Mouse (Mus musculus) heart, postnatal 0 days (tissue): ENCODE measurements around the gene Havcr2. TPM values are rescaled to one million over a fixed set of nuclear protein-coding genes. Genes with fewer than 3 reads are reported as not detected.

ENCODE experiments used
- ATAC-seq: fragments of 200-750 bp; cut with Nextera tagmentation; 2 replicates; pipeline ENCODE4 v1.8.0; 2017; ENCODE audit warnings: low read depth, moderate number of reproducible peaks, moderate library complexity; ENCODE audit not compliant: insufficient read depth
- DNase-seq: peaks from one replicate; pipeline ENCODE4 v3.0.0-alpha.2; 2016; ENCODE audit warnings: low spot score
- H3K27ac ChIP-seq: fragments of 300-500 bp; sonication (generic); 2 replicates; pipeline ENCODE4 v1.5.1; 2014; ENCODE audit warnings: low read depth, mild to moderate bottlenecking
- H3K27me3 ChIP-seq: fragments of 300-500 bp; sonication (generic); 2 replicates; pipeline ENCODE4 v1.6.1; 2014; ENCODE audit warnings: low read length, mixed read lengths; ENCODE audit not compliant: control insufficient read depth, insufficient read depth
- H3K36me3 ChIP-seq: fragments of 300-500 bp; sonication (generic); replicated peaks from 2 replicates; pipeline ENCODE4 v1.6.1; 2014; ENCODE audit warnings: low read length, mixed read lengths; ENCODE audit not compliant: control insufficient read depth, insufficient read depth
- H3K4me1 ChIP-seq: fragments of 300-500 bp; sonication (generic); 2 replicates; pipeline ENCODE4 v1.6.1; 2014; ENCODE audit warnings: antibody characterized with exemption; ENCODE audit not compliant: control insufficient read depth, insufficient read depth
- H3K4me2 ChIP-seq: fragments of 300-500 bp; sonication (generic); 2 replicates; pipeline ENCODE4 v1.6.1; 2014; ENCODE audit warnings: low read depth, mild to moderate bottlenecking, low read length, moderate library complexity
- H3K4me3 ChIP-seq: fragments of 300-500 bp; sonication (generic); 2 replicates; pipeline ENCODE4 v1.5.1; 2014; ENCODE audit warnings: low read depth, low read length
- H3K9ac ChIP-seq: fragments of 300-500 bp; sonication (generic); replicated peaks from 2 replicates; pipeline ENCODE4 v1.6.1; 2014; ENCODE audit warnings: low read depth, low read length, mixed read lengths
- H3K9me3 ChIP-seq: fragments of 300-500 bp; sonication (generic); replicated peaks from 2 replicates; pipeline ENCODE4 v1.6.1; 2016; ENCODE audit warnings: low read length; ENCODE audit not compliant: control insufficient read depth
- CTCF ChIP-seq: IDR thresholded peaks from 2 replicates; pipeline ENCODE4 v1.5.1; 2016; ENCODE audit warnings: antibody characterized with exemption, control low read depth, low read depth
- EP300 ChIP-seq: IDR thresholded peaks from 2 replicates; pipeline ENCODE4 v1.6.1; 2016; ENCODE audit warnings: antibody characterized with exemption, low read depth
- WGBS: fragments of 180-500 bp; shearing (Covaris S2); extraction: QIAGEN DNeasy Blood & Tissue Kit; methylation state at CpG from one replicate; pipeline ENCODE4 v1.1.7; 2014; 5-methylcytosine and 5-hydroxymethylcytosine counted together
- polyA plus RNA-seq: library from polyadenylated mRNA; unstranded; fragments of >200 nt; fragmentation: Nextera tagmentation; extraction: Ambion mirVana; gene quantifications from 2 replicates; pipeline ENCODE4 v1.2.1, GENCODE M21; 2015
- total RNA-seq: library from RNA; depleted of rRNA; stranded (reverse); fragments of >200 nt; gene quantifications from 2 replicates; pipeline ENCODE4 v1.2.3, GENCODE M21; 2014; ENCODE audit warnings: low replicate concordance

Havcr2 gene
- total and polyA plus RNA-seq, 2 experiments from 2014 or later: 0.07 TPM; not detected in 1

DNA sequence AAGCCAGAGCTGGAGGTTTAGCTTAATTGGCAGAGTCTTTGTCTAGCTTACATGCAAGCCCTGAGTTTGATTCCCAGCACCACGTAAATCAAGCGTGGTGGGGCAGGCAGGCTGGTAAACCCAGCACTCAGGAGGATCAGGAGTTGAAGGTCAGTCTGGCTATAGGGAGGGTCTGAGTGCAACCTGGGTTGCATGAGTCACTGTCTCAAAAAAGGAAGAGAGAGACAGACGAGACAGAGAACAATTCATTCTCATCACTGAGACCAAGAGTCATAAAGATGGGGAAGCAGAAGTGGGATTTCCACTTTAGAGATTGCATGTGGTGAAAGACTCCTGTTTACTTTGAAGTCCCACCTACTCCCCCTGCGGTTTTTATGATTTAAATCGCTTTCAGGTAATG is 6.6 kb downstream of the Havcr2 start:
- no peaks in the 10 kb centered on the region for H3K27me3 ChIP-seq
- no peak overlapping the region for H3K9ac ChIP-seq
- H3K4me3 ChIP-seq: no peak overlapping the region
- WGBS: 65% methylated on average over 5 of the region's 5 CpGs
- H3K9me3 ChIP-seq: no peaks in the 10 kb centered on the region
- H3K36me3 ChIP-seq: no peaks in the 10 kb centered on the region
- TF ChIP-seq CTCF (no peak), EP300 (no peak)
- H3K4me1 ChIP-seq: no peaks in the 10 kb centered on the region
- no peak overlapping the region for H3K27ac ChIP-seq
- ATAC-seq (no peak), DNase-seq (no peak)
- H3K4me2 ChIP-seq: no peak overlapping the region

DNA sequence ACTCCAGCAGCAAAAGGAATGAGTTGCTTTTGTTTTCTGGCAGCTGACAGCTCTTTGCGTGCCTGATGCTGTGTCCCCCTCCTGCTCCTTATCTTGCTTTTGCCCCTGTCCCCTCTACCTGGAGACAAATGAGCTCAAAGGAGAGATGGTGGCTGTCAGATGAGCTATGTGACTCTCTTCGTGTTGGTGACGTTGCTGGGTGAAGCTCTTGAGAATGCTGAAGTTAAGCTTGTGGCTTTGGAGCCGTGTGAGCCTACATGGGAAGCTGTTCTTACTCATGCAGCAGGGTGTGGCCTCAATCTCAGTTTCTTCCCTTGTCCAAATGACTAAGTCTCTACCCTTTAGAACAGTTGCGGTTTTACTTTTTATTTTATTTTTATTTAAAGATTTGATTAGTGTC is 7.2 kb downstream of the Havcr2 start:
- no peaks in the 10 kb centered on the region for H3K27me3 ChIP-seq
- no peaks in the 10 kb centered on the region for H3K4me1 ChIP-seq
- no peaks in the 10 kb centered on the region for H3K9me3 ChIP-seq
- 33% methylated on average over 5 of the region's 5 CpGs for WGBS
- H3K4me3 ChIP-seq: no peak overlapping the region
- H3K27ac ChIP-seq: no peak overlapping the region
- DNase-seq (no peak), ATAC-seq (no peak)
- H3K4me2 ChIP-seq: 0 out of 2 replicates have a peak overlapping the region, but pooled peaks have one; percentile 24
- H3K9ac ChIP-seq: no peak overlapping the region
- no peaks in the 10 kb centered on the region for H3K36me3 ChIP-seq
- no peak for TF ChIP-seq CTCF

DNA sequence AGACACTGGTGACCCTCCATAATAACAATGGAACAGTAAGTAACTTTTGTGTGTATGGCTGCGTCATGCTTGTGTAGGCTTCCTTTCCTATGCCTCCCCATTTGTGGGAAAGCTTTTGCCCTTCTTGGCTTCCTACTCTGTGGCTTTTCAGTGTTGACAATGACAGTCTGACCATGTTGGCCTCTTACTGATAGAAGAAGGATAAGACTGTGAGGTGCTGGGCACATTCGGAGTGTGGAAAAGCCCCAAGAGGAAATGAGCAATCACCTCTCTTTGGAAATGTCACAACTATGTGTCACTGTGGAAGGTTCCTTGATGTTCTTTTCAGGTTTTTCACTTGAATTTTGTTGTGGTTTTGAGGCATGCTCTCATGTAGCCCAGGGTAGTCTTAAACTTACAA is 12.1 kb downstream of the Havcr2 start:
- H3K27me3 ChIP-seq: no peaks in the 10 kb centered on the region
- WGBS: 74% methylated on average over 2 of the region's 2 CpGs
- DNase-seq (no peak), ATAC-seq (no peak)
- no peak overlapping the region for H3K4me3 ChIP-seq
- H3K4me1 ChIP-seq: no peaks in the 10 kb centered on the region
- no peaks in the 10 kb centered on the region for H3K36me3 ChIP-seq
- no peaks in the 10 kb centered on the region for H3K9me3 ChIP-seq
- no peak for TF ChIP-seq CTCF
- no peak for TF ChIP-seq EP300
- no peak overlapping the region for H3K4me2 ChIP-seq
- H3K9ac ChIP-seq: no peak overlapping the region
- H3K27ac ChIP-seq: no peak overlapping the region

- 85% methylated on average over 4 of the region's 4 CpGs for WGBS
- TF ChIP-seq CTCF (no peak), EP300 (no peak)
Observed at GRCm38 (mm10) chr11:46474220-46474619, 19.5 kb downstream of the Havcr2 start.

GRCm38 (mm10) chr11:46479311-46479710 is 24.6 kb downstream of the Havcr2 start:
- Histone ChIP-seq H3K4me1 (no peaks in the 10 kb centered on the region), H3K36me3 (no peaks in the 10 kb centered on the region), H3K27me3 (no peaks in the 10 kb centered on the region), H3K27ac (no peak overlapping the region), H3K9me3 (no peaks in the 10 kb centered on the region), H3K9ac (no peak overlapping the region), H3K4me3 (no peak overlapping the region), H3K4me2 (no peak overlapping the region)
- TF ChIP-seq CTCF: no peak
- no peak for TF ChIP-seq EP300
- ATAC-seq (no peak), DNase-seq (no peak)
- WGBS: 77% methylated on average over 9 of the region's 9 CpGs

More at GRCm38 (mm10) chr11:46474220-46474619, 19.5 kb downstream of the Havcr2 start:
- no peak overlapping the region for H3K4me2 ChIP-seq
- ATAC-seq (no peak), DNase-seq (no peak)
- H3K27me3 ChIP-seq: no peaks in the 10 kb centered on the region
- H3K4me1 ChIP-seq: no peaks in the 10 kb centered on the region
- no peak overlapping the region for H3K9ac ChIP-seq
- H3K27ac ChIP-seq: no peak overlapping the region
- no peaks in the 10 kb centered on the region for H3K9me3 ChIP-seq
- H3K36me3 ChIP-seq: no peaks in the 10 kb centered on the region
- no peak overlapping the region for H3K4me3 ChIP-seq

DNA sequence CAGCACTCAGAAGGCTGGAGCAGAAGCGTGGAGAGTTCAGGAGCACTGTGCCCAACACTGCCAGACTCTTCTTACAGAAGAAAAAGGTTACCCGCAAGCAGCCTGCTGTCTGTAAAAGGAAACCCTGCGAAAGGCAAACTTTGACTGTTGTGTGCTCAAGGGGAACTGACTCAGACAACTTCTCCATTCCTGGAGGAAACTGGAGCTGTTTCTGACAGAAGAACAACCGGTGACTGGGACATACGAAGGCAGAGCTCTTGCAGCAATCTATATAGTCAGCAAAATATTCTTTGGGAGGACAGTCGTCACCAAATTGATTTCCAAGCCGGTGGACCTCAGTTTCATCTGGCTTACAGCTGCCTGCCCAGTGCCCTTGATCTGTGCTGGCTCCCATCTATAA is 25.8 kb downstream of the Havcr2 start:
- Histone ChIP-seq H3K4me3 (no peak overlapping the region), H3K27ac (no peak overlapping the region), H3K36me3 (no peaks in the 10 kb centered on the region), H3K9ac (no peak overlapping the region), H3K4me2 (no peak overlapping the region), H3K4me1 (no peaks in the 10 kb centered on the region), H3K9me3 (no peaks in the 10 kb centered on the region), H3K27me3 (no peaks in the 10 kb centered on the region)
- 68% methylated on average over 7 of the region's 7 CpGs for WGBS
- ATAC-seq (no peak), DNase-seq (no peak)
- TF ChIP-seq CTCF (no peak), EP300 (no peak)
